Mouse (Mus musculus): Measurements from ENCODE around the gene Ifna5.
A peak's percentile ranks its signal among the peaks of the same experiment; 100 is the strongest.
"Not testable (repeated sequence)": the region's sequence is repeated elsewhere in the genome, so short reads cannot be mapped to it uniquely, and the experiment has no call there.

The Ifna5 gene

GRCm38 (mm10) chr4:88835225-88835624, at the start of gene Ifna5:
Ifna5 (plus strand) TSS chr4:88835525.
- DNase-seq (ENCODE audit: low read depth, low spot score): not testable (repeated sequence)

GRCm38 (mm10) chr4:88788402-88788801, 46.9 kb upstream of the Ifna5 start, which contains the start of gene Gm13277:
Gm13277 (plus strand) TSS chr4:88788632.
- DNase-seq (ENCODE audit: low read depth, low spot score): not testable (repeated sequence)

DNA sequence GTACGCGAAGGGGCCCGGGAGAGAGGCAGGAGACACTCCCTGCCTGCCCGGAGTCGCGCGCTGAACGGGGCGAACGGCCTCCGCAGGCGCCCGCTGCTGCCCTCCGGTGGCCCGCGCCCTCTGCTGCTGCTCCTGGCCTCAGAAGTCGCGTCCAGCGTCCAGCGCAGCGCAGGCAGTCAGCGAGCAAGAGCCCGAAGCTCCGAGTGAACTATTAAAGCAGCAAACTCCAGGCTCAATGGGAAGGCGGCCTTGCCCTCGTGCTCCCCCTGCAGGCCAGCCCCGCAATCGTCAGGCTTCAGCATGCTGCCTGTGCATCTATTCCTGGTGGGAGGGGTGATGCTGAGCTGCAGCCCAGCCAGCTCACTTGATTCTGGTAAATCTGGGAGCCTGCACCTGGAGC, 44.1 kb upstream of the Ifna5 start, which contains the start of gene Gm13278:
Gene Gm13278 (plus strand): TSS at position 301 of the 400 bp plus-strand sequence.
- DNase-seq (ENCODE audit: low read depth, low spot score): not testable (repeated sequence)

- DNase-seq (ENCODE audit: low read depth, low spot score): not testable (repeated sequence)
These were observed 41.2 kb upstream of the Ifna5 start, which contains the start of gene Gm13275 for GRCm38 (mm10) chr4:88793936-88794675. Gm13275 (plus strand) TSS chr4:88794487.

GRCm38 (mm10) chr4:88797097-88797496, 38.2 kb upstream of the Ifna5 start, which contains the start of gene Gm13279:
Gm13279 (plus strand) TSS chr4:88797397.
- DNase-seq (ENCODE audit: low read depth, low spot score): not testable (repeated sequence)

DNA sequence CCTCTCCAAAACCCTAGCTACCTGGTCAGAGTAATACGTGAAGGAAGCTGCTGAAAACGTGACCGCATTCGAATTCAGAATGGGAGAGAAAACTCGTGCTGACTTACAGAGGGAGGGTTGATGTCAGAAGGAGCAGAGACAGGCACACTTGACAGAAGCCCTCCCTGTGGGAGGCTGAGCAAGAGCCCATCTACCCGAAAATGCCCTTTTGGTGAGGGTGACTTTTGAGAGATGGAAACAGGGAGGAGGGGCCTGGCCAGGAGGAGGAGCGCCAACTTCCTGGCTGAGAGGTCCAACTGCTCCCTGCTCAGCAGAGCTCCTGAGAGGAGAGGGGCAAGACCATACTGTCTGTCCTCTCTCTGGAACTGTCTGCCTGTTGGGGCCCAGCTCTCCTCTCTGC, 36.0 kb upstream of the Ifna5 start, which contains the start of gene Gm13285:
Gene Gm13285 (plus strand): TSS at position 301 of the 400 bp plus-strand sequence.
- DNase-seq (ENCODE audit: low read depth, low spot score): not testable (repeated sequence)

DNA sequence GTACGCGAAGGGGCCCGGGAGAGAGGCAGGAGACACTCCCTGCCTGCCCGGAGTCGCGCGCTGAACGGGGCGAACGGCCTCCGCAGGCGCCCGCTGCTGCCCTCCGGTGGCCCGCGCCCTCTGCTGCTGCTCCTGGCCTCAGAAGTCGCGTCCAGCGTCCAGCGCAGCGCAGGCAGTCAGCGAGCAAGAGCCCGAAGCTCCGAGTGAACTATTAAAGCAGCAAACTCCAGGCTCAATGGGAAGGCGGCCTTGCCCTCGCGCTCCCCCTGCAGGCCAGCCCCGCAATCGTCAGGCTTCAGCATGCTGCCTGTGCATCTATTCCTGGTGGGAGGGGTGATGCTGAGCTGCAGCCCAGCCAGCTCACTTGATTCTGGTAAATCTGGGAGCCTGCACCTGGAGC, 32.4 kb upstream of the Ifna5 start, which contains the start of gene Gm13287:
Gene Gm13287 (plus strand): TSS at position 301 of the 400 bp plus-strand sequence.
- DNase-seq (ENCODE audit: low read depth, low spot score): not testable (repeated sequence)

- DNase-seq (ENCODE audit: low read depth, low spot score): not testable (repeated sequence)
These were observed 30.1 kb upstream of the Ifna5 start, which contains the start of gene Gm13288 for GRCm38 (mm10) chr4:88805231-88805630. Gm13288 (plus strand) TSS chr4:88805531.

GRCm38 (mm10) chr4:88805761-88806160, 29.6 kb upstream of the Ifna5 start:
- DNase-seq (ENCODE audit: low read depth, low spot score): not testable (repeated sequence)

DNA sequence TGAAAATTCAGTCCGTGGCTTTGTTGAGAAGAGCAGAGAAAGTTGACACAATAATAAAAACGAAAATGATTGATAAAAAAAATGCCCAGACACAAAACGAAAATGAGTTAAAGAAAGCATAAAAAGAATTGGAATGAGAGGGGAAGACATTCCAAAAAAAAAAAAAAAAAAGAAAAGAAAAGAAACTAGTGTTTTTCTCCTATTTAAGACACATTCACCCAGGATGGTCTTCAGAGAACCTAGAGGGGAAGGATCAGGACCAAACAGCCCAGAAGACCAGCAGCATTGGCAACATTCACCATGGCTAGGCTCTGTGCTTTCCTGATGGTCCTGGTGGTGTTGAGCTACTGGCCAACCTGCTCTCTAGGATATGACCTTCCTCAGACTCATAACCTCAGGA, 19.4 kb upstream of the Ifna5 start, which contains the start of gene Ifna7:
Gene Ifna7 (plus strand): TSS at position 301 of the 400 bp plus-strand sequence.
- DNase-seq (ENCODE audit: low read depth, low spot score): no peak

DNA sequence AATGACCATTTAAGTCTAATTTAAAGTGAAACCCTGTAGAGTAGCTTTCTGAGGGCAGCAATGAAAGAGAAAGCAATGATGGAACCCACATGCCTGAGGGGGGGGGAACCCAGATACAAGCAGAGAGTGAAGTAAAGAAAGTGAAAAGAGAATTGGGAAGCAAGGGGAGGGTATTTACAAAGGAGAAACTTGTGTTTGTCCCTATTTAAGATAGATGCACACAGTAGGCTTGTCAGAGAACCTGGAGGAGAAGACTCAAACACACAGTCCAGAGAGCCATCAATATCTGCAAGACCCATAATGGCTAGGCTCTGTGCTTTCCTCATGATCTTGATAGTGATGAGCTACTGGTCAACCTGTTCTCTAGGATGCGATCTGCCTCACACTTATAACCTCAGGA, 15.7 kb upstream of the Ifna5 start, which contains the start of gene Ifna11:
Gene Ifna11 (plus strand): TSS at position 301 of the 400 bp plus-strand sequence.
- DNase-seq (ENCODE audit: low read depth, low spot score): no peak

DNA sequence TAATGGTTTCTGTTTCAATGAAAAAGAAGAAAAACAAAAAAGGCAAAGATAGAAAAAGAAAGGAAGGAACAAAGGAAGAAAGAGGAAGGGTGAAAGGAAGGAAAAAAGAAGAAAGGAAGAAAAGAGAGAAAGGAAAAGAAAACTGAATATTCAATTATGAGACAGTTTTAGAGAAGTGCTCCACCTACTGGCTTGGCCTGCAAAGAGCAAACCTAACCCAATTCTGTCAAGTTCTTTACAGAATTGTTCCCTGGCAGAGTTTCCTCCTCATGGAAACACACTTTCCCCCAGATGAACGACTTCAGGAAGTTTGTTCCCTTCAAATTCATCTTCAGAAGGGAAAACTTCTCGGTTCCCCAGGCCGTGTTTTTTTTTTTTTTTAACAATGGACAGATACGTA, 12.3 kb upstream of the Ifna5 start:
- peak; percentile 4 for DNase-seq (ENCODE audit: low read depth, low spot score)

GRCm38 (mm10) chr4:88827116-88827515, 8.2 kb upstream of the Ifna5 start, which contains the start of gene Ifna6:
Ifna6 (plus strand) TSS chr4:88827416.
- DNase-seq (ENCODE audit: low read depth, low spot score): not testable (repeated sequence)

GRCm38 (mm10) chr4:88830523-88830922, 4.8 kb upstream of the Ifna5 start:
- no peak for DNase-seq (ENCODE audit: low read depth, low spot score)

DNA sequence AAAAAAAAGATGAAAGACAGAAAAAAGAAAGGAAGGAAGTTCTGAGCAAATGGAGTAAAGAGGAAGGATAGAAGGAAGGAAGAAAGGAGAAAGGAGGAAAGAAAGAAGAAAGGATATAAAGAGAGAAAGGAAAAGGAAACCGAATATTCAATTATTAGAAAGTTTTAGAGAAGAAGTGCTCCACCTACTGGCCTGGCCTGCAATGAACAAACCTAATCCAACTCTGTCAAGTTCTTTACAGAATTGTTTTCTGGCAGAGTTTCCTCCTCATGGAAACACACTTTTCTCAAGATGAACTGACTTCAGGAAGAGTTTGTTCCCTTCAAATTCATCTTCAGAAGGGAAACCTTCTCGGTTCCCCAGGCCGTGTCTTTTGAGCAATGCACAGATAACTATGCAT, 3.5 kb downstream of the Ifna5 start:
- no peak for DNase-seq (ENCODE audit: low read depth, low spot score)

GRCm38 (mm10) chr4:88840058-88840457, 4.7 kb downstream of the Ifna5 start:
- DNase-seq (ENCODE audit: low read depth, low spot score): no peak

- no peak for DNase-seq (ENCODE audit: low read depth, low spot score)
These were observed 6.2 kb downstream of the Ifna5 start, which contains the start of gene Ifna4 for GRCm38 (mm10) chr4:88841438-88841911. Ifna4 (plus strand) TSS chr4:88841861.

- DNase-seq (ENCODE audit: low read depth, low spot score): no peak
These were observed 10.0 kb downstream of the Ifna5 start for GRCm38 (mm10) chr4:88845334-88845733.

DNA sequence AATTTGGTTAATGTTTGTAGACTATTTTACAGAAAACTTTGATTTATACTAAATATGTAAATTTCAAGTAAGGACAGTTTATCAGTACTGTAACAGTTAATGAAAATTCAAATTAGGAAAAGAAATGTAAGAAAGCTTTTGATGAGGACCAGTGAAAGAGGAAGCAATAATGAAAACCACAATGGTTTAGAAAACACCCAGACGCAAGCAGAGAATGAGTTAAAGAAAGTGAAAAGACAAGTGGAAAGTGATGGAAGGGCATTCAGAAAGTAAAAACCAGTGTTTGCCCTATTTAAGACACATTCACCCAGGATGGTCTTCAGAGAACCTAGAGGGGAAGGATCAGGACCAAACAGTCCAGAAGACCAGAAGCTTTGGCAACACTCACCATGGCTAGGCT, 14.4 kb downstream of the Ifna5 start, which contains the start of gene Ifna1:
Gene Ifna1 (plus strand): TSS at position 390 of the 400 bp plus-strand sequence.
- DNase-seq (ENCODE audit: low read depth, low spot score): no peak

- no peak for DNase-seq (ENCODE audit: low read depth, low spot score)
These were observed 15.9 kb downstream of the Ifna5 start for GRCm38 (mm10) chr4:88851026-88851763.

- DNase-seq (ENCODE audit: low read depth, low spot score): no peak
These were observed 23.9 kb downstream of the Ifna5 start for GRCm38 (mm10) chr4:88859214-88859613.

Measured in retina, postnatal 7 days (tissue).